Comparison of ENCODE assay signal across 8 mouse cellular contexts in genomic region chr5:137122686-137123193, GRCm38 (mm10). TPM values are rescaled to one million over a fixed set of nuclear protein-coding genes. Genes with fewer than 3 reads are reported as not detected.
DNase-seq lines count a peak whose midpoint lies in the region; ATAC-seq and TF ChIP-seq lines count a peak whose summit lies in the region.

No protein-coding gene starts in this region.

- peak overlapping the region; percentile 28; the same call in 1 of the 2 replicates for H3K9ac ChIP-seq in heart, embryonic 12.5 days
- H3K9ac ChIP-seq in kidney, embryonic 16.5 days (replicated peaks; ENCODE audit: low read length): no peak overlapping the region
- H3K9ac ChIP-seq in liver, embryonic 13.5 days: no peak overlapping the region
- H3K9ac ChIP-seq in stomach, postnatal 0 days (ENCODE audit: low read length): no peak overlapping the region

- H3K9me3 ChIP-seq in heart, embryonic 12.5 days (replicated peaks): no peaks in the 10 kb centered on the region
- no peaks in the 10 kb centered on the region for H3K9me3 ChIP-seq in kidney, embryonic 16.5 days (ENCODE audit: low read length)
- no peaks in the 10 kb centered on the region for H3K9me3 ChIP-seq in liver, embryonic 13.5 days (replicated peaks)
- no peaks in the 10 kb centered on the region for H3K9me3 ChIP-seq in stomach, postnatal 0 days (ENCODE audit: control insufficient read depth, low read length)

- H3K4me1 ChIP-seq in embryonic fibroblast, embryonic 13.5 days (ENCODE audit: control insufficient read depth, insufficient read depth, low read length): no peaks in the 10 kb centered on the region
- H3K4me1 ChIP-seq in heart, embryonic 12.5 days (replicated peaks): 0 out of 2 replicates have a peak, but pooled peaks cover 3% of the 10 kb centered on the region
- H3K4me1 ChIP-seq in kidney, embryonic 16.5 days (ENCODE audit: insufficient read depth, low read length): 0 out of 2 replicates have a peak, but pooled peaks cover 4% of the 10 kb centered on the region
- peaks cover 24% of the 10 kb centered on the region for H3K4me1 ChIP-seq in liver, embryonic 13.5 days (replicated peaks)
- peaks cover 2% of the 10 kb centered on the region; the same call in 1 of the 2 replicates for H3K4me1 ChIP-seq in stomach, postnatal 0 days (replicated peaks; ENCODE audit: control insufficient read depth, insufficient read depth)

- no peak overlapping the region for H3K4me3 ChIP-seq in embryonic fibroblast, embryonic 13.5 days (ENCODE audit: insufficient read depth, low read length)
- H3K4me3 ChIP-seq in heart, embryonic 12.5 days: no peak overlapping the region
- H3K4me3 ChIP-seq in kidney, embryonic 16.5 days (ENCODE audit: low read length): no peak overlapping the region
- H3K4me3 ChIP-seq in liver, embryonic 13.5 days (replicated peaks): no peak overlapping the region
- no peak overlapping the region for H3K4me3 ChIP-seq in stomach, postnatal 0 days (ENCODE audit: low read depth, low read length)

- H3K27me3 ChIP-seq in heart, embryonic 12.5 days (replicated peaks): no peaks in the 10 kb centered on the region
- no peaks in the 10 kb centered on the region for H3K27me3 ChIP-seq in kidney, embryonic 16.5 days (ENCODE audit: insufficient read depth, low read length)
- no peaks in the 10 kb centered on the region for H3K27me3 ChIP-seq in liver, embryonic 13.5 days
- no peaks in the 10 kb centered on the region for H3K27me3 ChIP-seq in stomach, postnatal 0 days (ENCODE audit: control insufficient read depth, insufficient read depth, low read length)

- peak; percentile 79 for DNase-seq in CD4-positive, CD25-positive, alpha-beta regulatory T cell, adult 2 months (ENCODE audit: low read depth, low spot score)
- DNase-seq in brain, adult 2 months (ENCODE audit: low read depth, low spot score): peak; percentile 80
- DNase-seq in liver, embryonic 13.5 days: peak; percentile 68
- DNase-seq in neural tube, embryonic 10.5 days (ENCODE audit: extremely low spot score, low spot score): peak; percentile 76
- DNase-seq in stomach, postnatal 0 days (ENCODE audit: low spot score): peak; percentile 73

- no peak for TF ChIP-seq EP300 in stomach, postnatal 0 days (optimal IDR thresholded peaks at IDR 0.05)

- H3K4me2 ChIP-seq in heart, embryonic 12.5 days: no peak overlapping the region
- H3K4me2 ChIP-seq in kidney, embryonic 16.5 days (replicated peaks; ENCODE audit: low read depth, low read length): no peak overlapping the region
- H3K4me2 ChIP-seq in liver, embryonic 13.5 days: no peak overlapping the region
- 0 out of 2 replicates have a peak overlapping the region, but pooled peaks have one; percentile 17 for H3K4me2 ChIP-seq in stomach, postnatal 0 days (replicated peaks; ENCODE audit: low read depth)

- no peak for TF ChIP-seq POLR2A in embryonic fibroblast, embryonic 13.5 days (IDR thresholded peaks at IDR 0.05; ENCODE audit: low read depth, low read length)

- TF ChIP-seq CTCF in embryonic fibroblast, embryonic 13.5 days (IDR thresholded peaks at IDR 0.05; ENCODE audit: borderline replicate concordance, insufficient read depth, low read length): peak; percentile 65; the same call in 1 of the 2 replicates
- TF ChIP-seq CTCF in stomach, postnatal 0 days (IDR thresholded peaks at IDR 0.05; ENCODE audit: low read depth): peak; percentile 92

- H3K27ac ChIP-seq in embryonic fibroblast, embryonic 13.5 days (ENCODE audit: insufficient read depth, low read length): no peak overlapping the region
- no peak overlapping the region for H3K27ac ChIP-seq in heart, embryonic 12.5 days (ENCODE audit: poor library complexity, severe bottlenecking)
- H3K27ac ChIP-seq in kidney, embryonic 16.5 days (ENCODE audit: low read length): no peak overlapping the region
- H3K27ac ChIP-seq in liver, embryonic 13.5 days: no peak overlapping the region
- H3K27ac ChIP-seq in stomach, postnatal 0 days (replicated peaks): no peak overlapping the region

- 13% methylated on average over 14 of the region's 14 CpGs for WGBS in heart, embryonic 12.5 days
- 10% methylated on average over 14 of the region's 14 CpGs for WGBS in kidney, embryonic 16.5 days
- WGBS in liver, embryonic 13.5 days (ENCODE audit: insufficient replicate concordance): 11% methylated on average over 14 of the region's 14 CpGs
- 6% methylated on average over 14 of the region's 14 CpGs for WGBS in stomach, postnatal 0 days

- H3K36me3 ChIP-seq in heart, embryonic 12.5 days: no peaks in the 10 kb centered on the region
- H3K36me3 ChIP-seq in kidney, embryonic 16.5 days (ENCODE audit: insufficient read depth, low read length): no peaks in the 10 kb centered on the region
- H3K36me3 ChIP-seq in liver, embryonic 13.5 days: no peaks in the 10 kb centered on the region
- no peaks in the 10 kb centered on the region for H3K36me3 ChIP-seq in stomach, postnatal 0 days (ENCODE audit: control insufficient read depth, insufficient read depth, low read length)

- peak; percentile 72; the same call in 1 of the 2 replicates for ATAC-seq in heart, embryonic 12.5 days (ENCODE audit: insufficient number of reproducible peaks, low FRiP score)
- ATAC-seq in kidney, embryonic 16.5 days (ENCODE audit: low FRiP score, low TSS enrichment): peak; percentile 65; the same call in 1 of the 2 replicates
- peak; percentile 69 for ATAC-seq in liver, embryonic 13.5 days (ENCODE audit: low read depth)
- ATAC-seq in stomach, postnatal 0 days (ENCODE audit: low FRiP score, low TSS enrichment): peak; percentile 67

RNA-seq across cellular contexts. Expression of gene Trim56, which starts 6.7 kb away (rescaled TPM):
- 20.2 and 23.4 TPM in 2 replicates for polyA plus RNA-seq in embryonic fibroblast, embryonic 13.5 days (2011; ENCODE audit: insufficient read length, low read depth, missing spikeins)
- polyA plus RNA-seq in heart, embryonic 12.5 days (2016; fragmentation: Nextera tagmentation; extraction: Ambion mirVana): 7.0 and 7.8 TPM in 2 replicates
- 9.4 and 11.9 TPM in 2 replicates for polyA plus RNA-seq in kidney, embryonic 16.5 days (2015; fragmentation: Nextera tagmentation; extraction: Ambion mirVana)
- 8.4 and 9.9 TPM in 2 replicates for polyA plus RNA-seq in liver, embryonic 13.5 days (2015; fragmentation: Nextera tagmentation; extraction: Ambion mirVana)
- 4.4 and 4.5 TPM in 2 replicates for polyA plus RNA-seq in stomach, postnatal 0 days (2015; fragmentation: Nextera tagmentation; extraction: Ambion mirVana)

RNA-seq across cellular contexts. Expression of gene Muc3, which starts 26.4 kb away (rescaled TPM):
- polyA plus RNA-seq in embryonic fibroblast, embryonic 13.5 days (2011; ENCODE audit: insufficient read length, low read depth, missing spikeins): not detected in 2 replicates
- 0.21 TPM in 1 of 2 replicates, not detected in the other for polyA plus RNA-seq in heart, embryonic 12.5 days (2016; fragmentation: Nextera tagmentation; extraction: Ambion mirVana)
- polyA plus RNA-seq in kidney, embryonic 16.5 days (2015; fragmentation: Nextera tagmentation; extraction: Ambion mirVana): not detected in 2 replicates
- not detected in 2 replicates for polyA plus RNA-seq in liver, embryonic 13.5 days (2015; fragmentation: Nextera tagmentation; extraction: Ambion mirVana)
- 0.68 and 0.75 TPM in 2 replicates for polyA plus RNA-seq in stomach, postnatal 0 days (2015; fragmentation: Nextera tagmentation; extraction: Ambion mirVana)

RNA-seq across cellular contexts. Expression of gene Serpine1, which starts 50.7 kb away (rescaled TPM):
- 646 and 1,921 TPM in 2 replicates for polyA plus RNA-seq in embryonic fibroblast, embryonic 13.5 days (2011; ENCODE audit: insufficient read length, low read depth, missing spikeins)
- 0.69 and 0.70 TPM in 2 replicates for polyA plus RNA-seq in heart, embryonic 12.5 days (2016; fragmentation: Nextera tagmentation; extraction: Ambion mirVana)
- polyA plus RNA-seq in kidney, embryonic 16.5 days (2015; fragmentation: Nextera tagmentation; extraction: Ambion mirVana): 0.29 and 0.53 TPM in 2 replicates
- 0.05 TPM in 1 of 2 replicates, not detected in the other for polyA plus RNA-seq in liver, embryonic 13.5 days (2015; fragmentation: Nextera tagmentation; extraction: Ambion mirVana)
- polyA plus RNA-seq in stomach, postnatal 0 days (2015; fragmentation: Nextera tagmentation; extraction: Ambion mirVana): 0.25 and 0.27 TPM in 2 replicates

Comparison
In these comparisons a context has a peak if more than half of its experiments do, and no peak if none do; other contexts are left out.
1. RNA of gene Serpine1, which starts 50.7 kb away (polyA plus RNA-seq): 646 to 1,921 TPM in embryonic fibroblast, embryonic 13.5 days; 0.69 to 0.70 TPM in heart, embryonic 12.5 days, 0.29 to 0.53 TPM in kidney, embryonic 16.5 days, 0.25 to 0.27 TPM in stomach, postnatal 0 days and 0.05 TPM in liver, embryonic 13.5 days; every median in the first group is over 100 times any median in the second.
2. Peak in every context shown above with its lines, with median percentiles within 50 percentile points of each other: DNase-seq and ATAC-seq.